Mouse (Mus musculus) urinary bladder, postnatal 36 days (tissue): ENCODE data around the gene Dusp15.

ENCODE experiments used
- DNase-seq, 2 experiments: peaks; one replicate each; pipeline ENCODE4 v3.0.0; 2022; ENCODE audit warnings: low spot score in 2 of 2, mixed read lengths in 1 of 2

Dusp15 gene

GRCm38 (mm10) chr2:152931456-152932160 is 19.9 kb downstream of the Dusp15 start:
- DNase-seq = no peak

- DNase-seq = no peak
Observed at GRCm38 (mm10) chr2:152930276-152930675, 21.2 kb downstream of the Dusp15 start.

GRCm38 (mm10) chr2:152928988-152929370 is 22.5 kb downstream of the Dusp15 start:
- DNase-seq = no peak

GRCm38 (mm10) chr2:152928219-152928987 is 23.1 kb downstream of the Dusp15 start:
- DNase-seq = no peak

GRCm38 (mm10) chr2:152927371-152927770 is 24.1 kb downstream of the Dusp15 start:
- no peak for DNase-seq

- no peak for DNase-seq
Observed at GRCm38 (mm10) chr2:152926896-152927295, 24.6 kb downstream of the Dusp15 start.

GRCm38 (mm10) chr2:152925189-152925872 is 26.2 kb downstream of the Dusp15 start:
- DNase-seq = peak in 1 of 2 experiments; percentile 40

- DNase-seq = no peak
Observed at GRCm38 (mm10) chr2:152924543-152924942, 27.0 kb downstream of the Dusp15 start.

GRCm38 (mm10) chr2:152924128-152924527 is 27.4 kb downstream of the Dusp15 start:
- DNase-seq = no peak

GRCm38 (mm10) chr2:152923621-152924020 is 27.9 kb downstream of the Dusp15 start:
- DNase-seq = no peak

- DNase-seq = no peak
Observed at GRCm38 (mm10) chr2:152922376-152922775, 29.1 kb downstream of the Dusp15 start.

GRCm38 (mm10) chr2:152917671-152918070 is 33.8 kb downstream of the Dusp15 start:
- no peak for DNase-seq

GRCm38 (mm10) chr2:152916111-152916510 is 35.4 kb downstream of the Dusp15 start:
- no peak for DNase-seq

GRCm38 (mm10) chr2:152915453-152915852 is 36.0 kb downstream of the Dusp15 start:
- no peak for DNase-seq

- peak; percentile 76 to 85 for DNase-seq
Observed at GRCm38 (mm10) chr2:152914310-152915120, 37.0 kb downstream of the Dusp15 start.

GRCm38 (mm10) chr2:152913471-152913870 is 38.0 kb downstream of the Dusp15 start:
- DNase-seq = no peak

GRCm38 (mm10) chr2:152911432-152911831 is 40.1 kb downstream of the Dusp15 start:
- DNase-seq = no peak

GRCm38 (mm10) chr2:152911031-152911430 is 40.5 kb downstream of the Dusp15 start, which contains the start of gene Mylk2:
Mylk2 (plus strand) TSS chr2:152911352.
- DNase-seq = no peak

GRCm38 (mm10) chr2:152909848-152910247 is 41.6 kb downstream of the Dusp15 start:
- no peak for DNase-seq

- no peak for DNase-seq
Observed at GRCm38 (mm10) chr2:152907114-152907943, 44.2 kb downstream of the Dusp15 start.
